Mouse (Mus musculus) ovary, postnatal 10 days (tissue): ENCODE measurements around the gene Gm49405.
"Not testable (repeated sequence)": the region's sequence is repeated elsewhere in the genome, so short reads cannot be mapped to it uniquely, and the experiment has no call there.

Experiments used
- DNase-seq: peaks from one replicate; pipeline ENCODE4 v3.0.0; 2022; ENCODE audit warnings: low spot score

Gene Gm49405

DNA sequence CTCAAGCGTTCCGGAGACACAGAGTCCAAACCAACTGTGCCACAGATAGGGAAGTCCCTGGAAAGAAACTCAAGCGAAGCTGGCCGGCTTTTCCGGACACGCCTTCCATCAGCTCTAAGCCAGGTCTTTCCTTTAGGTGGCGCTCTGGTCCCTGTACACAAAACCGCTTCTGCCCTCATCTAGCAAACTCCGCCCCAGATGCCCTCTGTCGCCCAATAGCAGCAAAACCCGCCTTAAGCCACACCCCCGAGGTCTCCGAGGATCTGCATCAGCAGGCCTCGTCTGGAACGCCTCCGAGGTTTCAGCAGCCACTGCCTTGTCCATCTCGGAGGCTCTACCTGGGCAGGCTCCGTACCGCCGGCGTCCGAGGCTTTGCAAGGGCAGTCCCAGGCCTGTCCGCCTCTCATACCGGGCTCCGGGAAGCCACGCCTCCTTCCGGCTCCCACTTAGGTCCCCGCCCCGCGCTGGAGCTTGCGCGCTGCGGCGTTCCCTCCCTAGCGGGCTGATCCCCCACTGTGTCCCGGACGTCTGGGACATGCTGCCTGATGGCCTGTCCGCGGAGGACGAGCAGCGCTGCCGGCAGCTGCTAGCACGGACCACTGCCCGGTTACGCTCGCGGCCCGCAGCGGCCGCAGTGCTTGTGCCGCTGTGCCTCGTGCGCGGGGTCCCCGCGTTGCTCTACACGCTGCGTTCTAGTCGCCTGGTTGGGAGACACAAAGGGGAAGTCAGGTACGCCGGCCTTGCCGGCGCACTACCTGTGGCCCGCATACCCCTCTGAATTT is at the start of gene Gm49405, which contains the start of gene Nudt8:
Gene Gm49405, plus strand, starts transcription at position 508 of the 782 bp plus-strand sequence.
Gene Nudt8, plus strand, starts transcription at position 462 of the 782 bp plus-strand sequence.
- peak; percentile 93 for DNase-seq

DNA sequence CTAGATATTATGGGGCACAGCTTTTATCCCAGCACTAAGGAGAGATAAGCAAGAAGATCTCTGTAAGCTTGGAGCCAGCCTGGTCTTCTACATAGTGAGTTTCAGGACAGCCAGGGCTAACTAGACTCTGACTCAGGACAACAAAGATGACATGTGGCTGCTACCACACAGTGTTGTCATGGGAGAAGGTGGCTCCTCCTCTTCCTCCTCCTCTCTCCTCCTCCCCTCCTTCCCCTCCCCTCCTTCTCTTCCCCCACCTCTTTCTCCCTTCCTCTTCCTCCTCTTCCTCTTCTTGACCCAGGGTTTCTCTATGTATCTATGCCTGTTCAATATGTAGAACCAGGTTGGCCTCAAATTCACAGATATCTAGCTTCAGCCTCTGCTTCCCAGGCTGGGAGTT is 49.0 kb upstream of the Gm49405 start:
- no peak for DNase-seq

DNA sequence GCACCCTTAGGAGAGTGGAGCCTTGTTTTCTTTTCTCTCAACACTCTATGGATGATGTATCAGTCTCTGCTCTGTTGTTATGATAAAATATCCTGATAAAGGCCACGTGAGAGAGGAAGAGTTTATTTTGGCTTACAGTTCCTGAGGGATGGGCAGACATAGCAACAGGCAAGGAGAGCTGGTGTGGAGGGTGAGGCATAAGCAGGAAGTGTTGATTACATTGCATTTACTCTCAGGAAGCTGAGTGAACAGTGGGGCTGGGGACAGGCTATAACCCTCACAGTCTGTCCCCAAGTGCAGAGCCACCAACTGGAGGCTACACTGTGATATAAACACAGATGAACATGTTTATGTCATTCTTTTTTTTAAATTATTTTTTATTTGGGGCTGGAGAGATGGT is 48.3 kb upstream of the Gm49405 start:
- no peak for DNase-seq

DNA sequence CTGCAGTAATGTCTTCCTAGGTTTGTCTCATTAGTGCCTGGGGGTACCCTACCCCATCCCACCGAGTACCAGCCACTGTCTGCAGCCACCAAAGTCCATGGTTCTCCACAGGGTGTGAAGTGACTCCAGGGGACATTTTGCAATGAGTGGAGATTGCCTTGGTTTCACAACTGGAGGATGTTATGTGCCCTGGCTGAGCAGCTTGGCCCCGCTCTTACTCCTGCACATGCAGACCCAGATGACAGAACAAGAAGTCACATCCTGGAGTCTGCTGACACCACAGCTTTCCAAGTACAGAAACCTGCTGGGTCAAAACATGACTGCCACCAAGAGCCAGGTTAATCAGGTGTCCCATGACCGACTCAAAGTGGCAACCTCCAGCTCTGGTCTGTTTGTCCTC is 45.4 kb upstream of the Gm49405 start:
- DNase-seq, result no peak

DNA sequence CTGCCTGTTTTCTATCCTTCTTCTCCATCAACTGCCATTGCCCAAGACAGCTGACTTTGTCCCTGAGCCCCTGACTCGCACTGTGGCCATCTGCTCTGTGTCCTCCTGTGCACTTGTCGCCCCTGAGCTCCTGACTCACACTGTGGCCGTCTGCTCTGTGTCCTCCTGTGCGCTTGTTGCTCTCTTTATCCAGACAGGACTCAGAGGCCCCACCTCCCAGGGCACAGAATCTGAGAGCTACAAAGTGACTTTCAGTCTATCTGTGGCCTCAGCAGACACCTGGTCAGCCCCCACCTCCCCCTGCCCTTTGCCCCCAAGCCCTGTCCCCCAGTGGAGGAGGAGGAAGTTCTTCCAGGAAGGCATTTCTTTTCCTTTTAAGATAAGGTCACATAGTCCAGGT is 44.6 kb upstream of the Gm49405 start:
- DNase-seq, result no peak

DNA sequence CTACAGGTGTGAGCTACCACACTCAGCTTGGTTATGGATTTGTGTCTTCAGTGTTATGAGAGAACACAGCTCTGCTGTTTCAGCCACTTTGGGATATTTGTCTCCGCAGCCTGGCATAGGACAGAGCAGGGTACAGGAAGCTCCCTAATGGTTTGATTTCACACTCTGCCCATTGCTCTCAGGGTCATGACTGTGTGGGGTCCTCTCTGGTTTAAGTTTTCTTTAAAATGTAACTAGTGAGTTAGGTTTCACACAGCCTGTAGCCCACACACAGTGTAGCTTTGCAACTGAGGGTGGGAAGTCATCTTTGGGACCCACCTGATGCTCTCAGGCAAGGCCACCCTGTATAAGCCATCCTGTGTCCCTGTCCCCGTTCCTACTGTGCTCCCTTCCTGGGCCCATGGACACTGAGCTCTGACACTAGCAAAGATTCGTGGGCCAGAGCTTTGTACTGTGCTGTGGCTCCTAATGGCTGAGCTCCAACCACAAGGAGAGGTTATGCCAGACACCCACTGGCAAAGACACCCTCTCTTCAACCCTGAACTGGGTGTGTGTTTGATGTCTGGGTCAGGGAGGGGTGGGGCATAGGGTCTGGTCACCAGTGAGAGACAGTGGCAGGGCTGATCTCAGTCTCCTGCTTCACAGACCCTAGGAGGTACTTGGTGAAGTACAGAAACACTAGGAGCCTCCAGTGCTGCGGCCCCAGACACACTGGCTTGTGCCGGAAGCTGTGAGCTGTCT is 43.0 kb upstream of the Gm49405 start:
- not testable (repeated sequence) for DNase-seq

DNA sequence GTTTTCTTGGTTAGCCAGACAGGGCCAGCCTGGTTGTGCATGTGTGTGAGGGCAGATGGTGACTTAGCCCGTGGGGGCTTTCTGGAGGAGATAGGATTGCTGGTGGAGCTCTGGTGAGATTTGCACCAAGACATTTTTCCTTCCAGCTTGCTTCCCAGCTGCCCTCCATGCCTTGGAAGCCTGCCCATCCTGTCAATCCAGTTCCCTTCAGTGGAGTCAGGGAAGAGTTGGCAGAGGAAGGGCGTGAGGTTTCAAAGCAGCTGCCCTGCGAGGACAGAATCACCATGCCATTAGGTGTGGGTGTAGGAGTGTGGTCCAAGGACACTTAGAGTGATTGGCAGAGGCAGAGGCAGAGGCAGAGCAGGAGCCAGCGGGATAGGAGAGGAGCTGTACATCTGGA is 42.0 kb upstream of the Gm49405 start, which contains the start of gene Aldh3b3:
Gene Aldh3b3, plus strand, starts transcription at position 176 of the 400 bp plus-strand sequence.
- DNase-seq, result no peak

DNA sequence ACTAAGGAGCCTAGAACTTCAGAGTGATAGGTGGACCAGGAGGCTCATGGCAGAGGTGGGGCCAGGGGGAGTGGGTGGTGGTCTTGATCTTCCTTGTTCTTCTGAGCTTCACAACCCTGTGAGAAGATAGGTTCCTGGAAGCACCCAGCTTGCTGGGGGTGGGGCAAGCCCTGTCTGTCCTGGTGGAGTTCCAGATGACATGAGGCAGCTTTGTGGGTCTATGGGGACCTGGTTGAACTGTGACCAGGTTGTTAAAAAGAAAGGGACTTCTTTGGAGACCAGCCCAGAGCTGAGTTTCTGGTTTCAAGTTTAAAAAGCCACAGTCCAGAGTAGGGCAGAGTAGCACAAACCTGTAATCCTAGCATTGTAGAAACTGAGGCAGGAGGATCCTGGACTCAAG is 41.4 kb upstream of the Gm49405 start:
- no peak for DNase-seq

DNA sequence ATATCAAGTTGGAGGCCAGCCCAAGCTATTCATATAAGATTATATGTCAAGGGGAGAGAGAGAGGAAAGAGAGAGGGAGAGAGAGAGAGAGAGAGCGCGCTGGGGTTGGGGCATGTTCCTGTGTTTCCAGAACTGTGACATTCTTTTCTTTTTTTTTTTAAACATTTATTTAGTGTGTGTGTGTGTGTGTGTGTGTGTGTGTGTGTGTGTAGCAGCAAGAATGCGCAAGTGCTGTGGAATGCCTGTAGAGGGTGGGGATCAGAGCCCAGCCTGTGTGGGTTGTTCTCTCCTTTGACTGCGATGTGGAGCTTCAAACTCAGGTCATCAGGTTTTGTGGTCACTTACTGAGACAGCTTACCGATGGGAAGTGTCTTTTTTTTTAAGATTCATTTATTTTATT is 40.2 kb upstream of the Gm49405 start:
- DNase-seq, result no peak

DNA sequence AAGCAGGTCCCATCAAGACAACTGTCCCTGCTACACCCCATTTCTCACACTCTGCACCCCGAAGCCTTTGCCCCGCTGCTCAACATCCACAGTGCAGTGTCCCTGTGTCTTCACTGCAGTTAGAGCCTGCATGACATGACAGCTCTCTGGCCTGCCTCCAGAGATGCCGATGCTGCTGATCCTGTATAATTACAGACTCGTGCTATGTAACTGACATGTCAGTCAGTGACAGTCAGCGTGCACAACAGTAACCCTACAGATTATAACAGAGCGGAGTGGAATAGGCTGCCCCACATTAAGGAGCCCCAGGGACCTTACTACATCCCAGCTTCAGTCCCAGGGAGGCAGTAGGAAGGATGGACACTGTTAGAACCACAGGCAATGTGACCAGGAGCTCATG is 38.6 kb upstream of the Gm49405 start:
- not testable (repeated sequence) for DNase-seq

DNA sequence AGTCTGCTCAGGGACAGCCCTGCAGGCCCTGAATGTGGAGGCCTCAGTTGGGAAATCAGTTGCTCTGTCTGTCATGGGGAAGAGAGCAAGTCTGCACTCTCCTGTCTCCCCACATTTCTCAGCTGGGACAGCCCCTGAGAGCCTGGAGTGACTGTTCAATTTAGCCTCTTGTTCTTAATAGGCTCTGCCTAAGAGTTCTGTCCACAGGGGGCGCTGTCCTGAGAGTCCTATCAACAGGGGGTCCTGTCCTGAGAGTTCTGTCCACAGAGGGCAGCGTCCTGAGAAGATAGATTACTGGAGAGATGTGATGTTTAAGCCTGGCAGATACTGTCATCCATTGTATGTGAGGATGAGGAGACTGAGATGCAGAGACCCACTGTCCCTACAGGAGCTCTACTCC is 38.0 kb upstream of the Gm49405 start:
- no peak for DNase-seq

DNA sequence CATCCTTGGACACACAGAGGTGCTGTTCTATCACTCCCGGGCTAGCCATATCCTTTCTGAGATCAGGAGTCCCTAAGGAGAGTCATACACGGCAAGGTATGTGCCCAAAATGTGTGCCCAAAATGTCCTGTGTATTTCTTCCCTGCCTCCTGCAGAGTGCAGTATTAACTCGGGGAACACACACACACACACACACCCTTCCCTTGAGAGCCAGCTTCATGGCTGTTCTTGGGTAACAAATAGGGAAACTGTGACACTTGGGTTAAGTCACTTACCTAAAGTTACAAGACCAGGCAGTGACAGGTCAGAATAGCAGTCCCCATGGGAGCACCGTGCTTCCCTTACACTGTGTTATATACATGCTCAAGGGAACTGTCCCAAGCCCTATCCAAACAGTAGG is 36.4 kb upstream of the Gm49405 start:
- DNase-seq, result no peak

DNA sequence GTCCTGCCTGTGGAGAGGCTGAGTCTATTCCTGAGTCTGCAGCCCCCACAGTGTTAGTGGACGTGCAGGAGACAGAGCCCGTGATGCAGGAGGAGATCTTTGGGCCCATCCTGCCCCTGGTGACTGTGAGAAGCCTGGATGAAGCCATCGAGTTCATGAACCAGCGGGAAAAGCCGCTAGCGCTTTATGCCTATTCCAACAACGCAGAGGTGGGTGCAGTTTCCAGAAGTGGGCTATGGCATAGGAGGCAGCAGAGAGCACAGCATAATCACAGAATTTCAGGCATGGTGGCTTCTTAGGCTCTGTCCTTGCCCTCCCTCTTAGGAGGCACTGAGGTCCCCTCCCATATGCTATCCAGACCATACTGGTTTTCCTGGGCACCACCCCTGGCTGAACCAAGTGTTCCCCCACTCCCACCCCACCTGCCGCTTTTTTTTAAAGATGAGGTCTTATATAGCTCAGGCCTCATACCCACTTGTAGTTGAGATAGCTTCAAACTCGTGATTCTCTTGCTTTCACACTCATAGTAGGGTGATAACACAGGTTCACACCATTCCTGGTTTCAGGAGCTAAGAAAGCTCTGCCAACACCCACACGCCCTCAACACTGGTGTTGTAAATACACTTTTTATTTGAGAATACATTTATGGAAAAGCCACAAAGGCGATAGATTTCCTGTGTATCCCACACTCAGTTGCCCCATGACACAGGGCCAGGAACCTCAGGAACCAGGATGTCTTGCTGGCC is 33.9 kb upstream of the Gm49405 start:
- DNase-seq, result no peak

DNA sequence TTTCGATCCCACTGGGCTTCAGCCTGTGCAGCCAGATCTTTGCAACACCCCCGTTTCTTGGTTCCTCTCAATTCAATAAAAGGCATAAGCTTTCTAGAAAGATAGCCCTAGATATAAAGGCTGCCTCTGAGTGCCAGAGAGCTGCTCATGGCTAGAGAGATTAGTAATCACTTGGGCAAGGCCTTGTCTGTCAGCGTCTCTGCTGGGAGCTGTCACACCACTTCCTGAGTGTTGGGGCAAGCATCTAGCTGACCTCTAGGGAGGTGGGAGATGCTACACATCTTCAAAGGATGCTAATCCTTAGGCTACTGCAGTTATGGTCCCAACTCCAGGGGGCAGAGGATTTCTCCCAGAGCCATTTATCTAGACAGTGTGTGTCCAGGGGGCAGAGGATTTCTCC is 33.2 kb upstream of the Gm49405 start:
- no peak for DNase-seq

DNA sequence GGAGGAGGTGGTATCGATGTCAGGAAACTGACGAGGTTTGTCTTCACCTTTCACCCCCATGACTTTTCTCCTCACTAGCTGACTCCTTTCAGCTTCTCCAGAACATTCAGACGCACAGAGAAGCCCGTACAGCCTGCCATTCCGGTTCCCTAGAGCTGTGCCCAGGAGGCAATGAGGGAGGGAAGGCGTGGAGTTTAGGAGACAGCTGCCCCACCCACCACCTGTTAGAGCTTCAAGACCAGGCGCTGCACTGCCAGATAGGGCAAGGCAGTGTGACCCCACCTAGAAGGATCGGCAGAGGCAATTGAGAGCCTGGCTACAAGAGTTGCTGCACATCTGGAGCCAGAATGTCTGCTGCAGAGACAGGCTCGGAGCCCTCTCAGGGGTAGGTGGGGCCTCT is 28.2 kb upstream of the Gm49405 start, which contains the start of gene Aldh3b2:
Gene Aldh3b2, plus strand, starts transcription at position 100 of the 400 bp plus-strand sequence.
- DNase-seq, result no peak

DNA sequence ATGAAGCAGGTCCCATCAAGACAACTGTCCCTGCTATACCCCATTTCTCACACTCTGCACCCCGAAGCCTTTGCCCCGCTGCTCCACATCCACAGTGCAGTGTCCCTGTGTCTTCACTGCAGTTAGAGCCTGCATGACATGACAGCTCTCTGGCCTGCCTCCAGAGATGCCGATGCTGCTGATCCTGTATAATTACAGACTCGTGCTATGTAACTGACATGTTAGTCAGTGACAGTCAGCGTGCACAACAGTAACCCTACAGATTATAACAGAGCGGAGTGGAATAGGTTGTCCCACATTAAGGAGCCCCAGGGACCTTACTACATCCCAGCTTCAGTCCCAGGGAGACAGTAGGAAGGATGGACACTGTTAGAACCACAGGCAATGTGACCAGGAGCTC is 25.8 kb upstream of the Gm49405 start:
- not testable (repeated sequence) for DNase-seq

DNA sequence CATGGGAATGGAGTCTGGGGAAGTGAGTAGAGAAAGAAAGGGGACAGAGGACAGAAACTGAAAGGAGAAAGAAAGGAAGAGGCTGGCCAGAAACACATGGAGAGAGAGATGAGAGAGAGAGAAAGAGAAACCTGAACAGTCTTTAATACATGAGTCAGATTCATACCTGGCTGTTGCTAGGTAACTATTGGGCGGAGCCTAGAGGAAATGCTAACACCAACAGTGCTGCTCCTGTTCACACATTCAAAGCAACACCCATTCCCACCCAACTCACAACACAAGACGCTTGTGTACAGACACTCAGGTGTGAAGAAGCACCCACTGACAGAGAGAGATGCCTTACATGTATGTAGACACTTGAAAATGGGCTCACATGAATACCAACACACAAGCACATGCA is 24.6 kb upstream of the Gm49405 start:
- no peak for DNase-seq

DNA sequence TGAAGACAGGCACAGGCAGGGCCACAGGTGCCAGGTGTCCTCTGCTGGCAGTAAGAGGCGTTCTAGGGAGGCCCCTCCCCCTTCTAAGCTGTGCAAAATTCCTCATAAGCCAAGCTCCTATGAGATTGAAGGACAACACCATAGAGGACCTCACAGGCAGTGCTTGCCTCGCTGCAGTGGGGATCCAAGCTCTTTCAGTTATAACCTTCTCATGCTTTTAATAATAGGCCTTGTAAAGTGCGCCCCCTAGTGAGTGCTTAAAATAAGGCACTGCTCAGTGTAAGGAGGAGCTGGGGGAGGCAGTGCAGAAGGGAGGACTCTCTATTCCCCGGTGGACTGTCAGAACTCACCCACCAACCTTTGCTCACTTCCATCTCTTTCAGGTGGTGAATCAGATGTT is 20.1 kb upstream of the Gm49405 start:
- DNase-seq, result peak; percentile 42

DNA sequence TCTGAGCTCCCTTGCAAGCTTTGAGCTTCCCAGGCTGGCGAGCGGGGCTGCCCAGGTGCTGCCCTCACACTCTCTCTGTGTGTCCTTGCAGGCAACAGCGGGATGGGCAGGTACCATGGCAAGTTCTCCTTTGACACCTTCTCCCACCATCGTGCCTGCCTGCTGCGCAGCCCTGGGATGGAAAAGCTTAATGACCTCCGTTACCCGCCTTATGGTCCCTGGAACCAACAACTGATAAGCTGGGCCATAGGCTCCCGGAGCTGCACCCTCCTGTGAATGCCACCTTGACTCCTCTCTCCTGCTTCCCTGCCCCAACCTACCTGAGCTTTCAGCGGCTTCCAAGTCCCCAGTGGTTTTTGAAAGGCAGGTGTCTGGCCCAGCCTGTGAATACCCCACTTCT is 19.5 kb upstream of the Gm49405 start:
- DNase-seq, result no peak

DNA sequence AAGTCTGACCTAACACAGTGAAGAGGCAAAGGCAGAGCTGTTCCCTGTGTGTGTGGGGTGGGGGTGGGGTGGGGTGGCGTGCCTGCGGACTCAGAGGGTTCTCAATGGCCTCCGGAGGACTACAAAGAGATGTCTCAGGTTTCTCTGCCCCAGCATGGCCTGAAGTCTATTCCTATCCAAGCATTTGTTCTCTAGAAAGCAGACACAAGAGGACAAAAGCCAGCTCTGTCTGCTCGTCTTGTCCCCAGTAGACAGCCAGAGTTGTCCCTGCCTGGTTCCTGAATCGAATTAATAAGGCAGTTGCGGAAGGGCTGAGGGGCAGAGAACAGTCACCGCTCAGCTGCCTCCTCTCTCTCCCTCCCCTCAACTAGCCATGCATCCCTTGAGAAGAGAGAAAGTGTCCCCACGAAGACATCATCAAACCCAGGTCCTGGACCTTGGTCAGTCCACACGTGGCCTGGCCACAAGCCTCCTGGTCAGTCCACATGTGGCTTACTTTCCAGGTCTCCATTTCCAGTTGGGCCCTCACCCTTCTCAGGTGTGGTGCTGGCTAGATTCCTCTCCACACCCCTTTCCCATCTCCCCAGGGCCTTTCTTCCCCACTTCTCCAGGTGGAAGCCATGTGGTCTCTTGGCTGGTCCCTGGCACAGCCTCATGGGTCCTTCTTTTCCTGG is 16.8 kb upstream of the Gm49405 start:
- DNase-seq, result no peak

DNA sequence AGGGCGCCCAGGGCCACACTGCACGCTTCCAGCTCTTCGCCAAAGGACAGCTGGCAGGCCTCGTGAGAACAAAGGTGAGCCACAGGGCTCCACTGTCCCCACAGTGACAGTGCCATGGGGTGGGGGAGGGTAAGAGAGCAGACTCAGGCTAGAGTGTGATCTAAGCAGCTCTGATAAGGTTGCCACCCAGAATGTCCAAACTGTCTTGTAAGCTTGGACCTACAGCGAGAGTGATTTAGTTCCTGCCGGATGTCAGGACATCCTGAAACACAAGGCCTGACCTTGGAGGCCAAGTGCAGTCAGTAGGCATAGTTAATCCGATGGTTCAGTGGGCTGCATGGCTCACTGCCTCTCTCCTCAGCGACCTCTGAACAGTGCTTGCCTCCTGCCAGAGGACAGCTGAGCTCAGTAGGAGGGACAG is 15.2 kb upstream of the Gm49405 start:
- DNase-seq, result no peak

DNA sequence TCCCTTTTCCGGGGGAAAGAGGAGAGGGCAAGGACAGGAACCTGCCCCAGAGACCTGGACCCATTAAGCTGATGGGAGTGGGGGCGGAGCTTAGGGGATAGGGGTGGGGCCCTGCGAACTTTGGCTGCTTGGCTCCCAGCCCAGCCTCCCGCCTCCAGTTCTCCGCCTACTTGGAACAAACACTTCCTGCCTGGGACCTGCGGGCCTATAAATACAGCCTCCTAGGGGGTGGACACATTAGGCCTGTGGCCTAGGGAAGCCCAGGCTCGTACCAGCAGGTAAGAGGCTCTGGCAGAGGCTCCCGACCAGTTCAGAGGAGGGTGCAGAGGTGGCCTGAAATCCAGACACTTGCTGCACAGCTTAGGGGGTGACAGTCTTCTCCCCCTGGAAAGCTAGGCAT is 14.1 kb upstream of the Gm49405 start, which contains the start of gene Acy3:
Gene Acy3, plus strand, starts transcription at position 237 of the 400 bp plus-strand sequence.
- peak; percentile 67 for DNase-seq
